Mouse (Mus musculus): ENCODE measurements around the gene Tmem208. TPM values are rescaled to one million over a fixed set of nuclear protein-coding genes. Genes with fewer than 3 reads are reported as not detected.
"Not testable (repeated sequence)": the region's sequence is repeated elsewhere in the genome, so short reads cannot be mapped to it uniquely, and the experiment has no call there.

The Tmem208 gene
- polyA plus RNA-seq, 1 experiment from 2014 or later, result 150 TPM

DNA sequence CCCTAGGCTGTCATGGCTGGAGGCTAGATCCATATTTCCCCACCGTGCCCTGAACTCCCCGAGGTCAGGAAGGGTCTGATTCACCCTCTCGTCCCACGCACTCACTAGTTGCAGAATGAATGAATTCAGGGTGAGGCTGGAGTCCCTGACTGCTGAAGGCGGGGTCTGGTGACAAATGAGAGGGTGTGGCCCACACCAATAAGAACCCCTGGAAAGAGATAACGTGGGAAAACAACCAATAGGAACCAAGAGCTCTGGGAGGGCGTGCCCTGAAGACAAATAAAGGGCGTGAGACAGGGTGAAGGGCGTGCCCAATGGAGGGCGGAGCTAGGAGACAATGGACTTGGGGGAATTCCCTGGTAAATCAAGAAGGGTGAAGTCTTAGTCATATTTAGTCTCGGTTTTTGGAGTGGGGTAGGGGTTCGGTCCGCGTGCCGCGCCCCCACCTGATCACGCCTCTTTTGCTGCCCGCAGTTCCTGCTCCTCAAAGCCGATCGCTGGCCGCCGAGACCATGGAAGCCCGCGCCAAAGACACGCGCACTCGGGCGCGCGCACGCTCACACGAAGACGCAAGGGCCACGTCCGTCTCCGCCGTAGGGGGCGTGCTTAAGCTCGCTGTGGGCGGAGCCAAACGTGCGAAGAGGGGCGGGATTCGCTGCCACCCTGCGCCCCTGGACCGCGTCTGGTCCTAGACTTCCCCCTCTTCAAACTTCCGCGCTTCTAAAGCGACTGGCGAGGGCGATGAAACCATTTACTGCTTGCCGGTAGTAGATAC lies 37.0 kb upstream of the Tmem208 start:
- Histone ChIP-seq H3K9me3 (ENCODE audit: control insufficient read depth, low read length) (no peaks in the 10 kb centered on the region), H3K4me2 (ENCODE audit: low read depth, low read length) (peak overlapping the region; percentile 78), H3K4me1 (ENCODE audit: control insufficient read depth, insufficient read depth, low read length) (peaks cover 23% of the 10 kb centered on the region), H3K36me3 (ENCODE audit: control insufficient read depth, insufficient read depth, low read length) (peaks cover 10% of the 10 kb centered on the region; the same call in 1 of the 2 replicates), H3K27me3 (ENCODE audit: control insufficient read depth, insufficient read depth, low read length) (no peaks in the 10 kb centered on the region), H3K9ac (replicated peaks; ENCODE audit: low read depth, low read length) (peak overlapping the region; percentile 44), H3K27ac (ENCODE audit: low read depth, low read length) (peak overlapping the region; percentile 82), H3K4me3 (ENCODE audit: low read depth, low read length) (peak overlapping the region; percentile 38)
- WGBS, result under 1% methylated on average over 53 of the region's 53 CpGs
- ATAC-seq (ENCODE audit: low read depth), result peak; percentile 93

DNA sequence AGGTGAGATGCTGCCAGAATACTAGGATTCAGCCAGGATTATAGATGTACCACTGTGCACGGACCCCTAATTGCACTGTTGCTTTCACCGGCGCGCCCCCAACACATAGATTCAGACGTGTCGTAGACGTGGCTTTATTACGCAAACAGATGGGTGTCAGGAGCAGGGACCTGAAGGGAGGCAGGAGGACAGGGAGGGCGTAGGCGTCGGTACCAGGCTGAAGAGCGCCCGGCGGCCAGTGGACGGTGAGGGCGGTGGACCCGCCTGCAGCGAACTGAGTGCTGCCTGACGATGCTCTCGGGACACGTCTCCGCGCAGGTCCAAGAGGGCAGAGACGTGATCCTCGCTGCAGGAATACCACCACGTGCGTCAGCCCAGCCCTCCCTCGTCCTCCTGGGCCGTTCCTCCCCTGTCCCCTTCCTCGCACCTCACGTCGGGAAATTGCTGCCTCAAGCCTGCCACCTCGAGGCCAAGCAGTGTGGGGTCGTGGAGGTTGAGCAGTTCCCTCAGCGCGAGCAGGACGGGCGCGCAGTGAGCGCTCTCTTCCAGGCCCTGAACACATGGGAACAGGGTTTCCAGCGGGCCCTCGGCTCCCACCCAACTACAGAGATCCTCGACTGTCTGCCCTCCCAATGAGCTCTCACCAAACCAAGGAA lies 36.2 kb upstream of the Tmem208 start, which contains the start of gene 4931428F04Rik:
Gene 4931428F04Rik, minus strand, starts transcription at position 60 of the 656 bp plus-strand sequence.
- Histone ChIP-seq H3K27me3 (ENCODE audit: control insufficient read depth, insufficient read depth, low read length) (no peaks in the 10 kb centered on the region), H3K27ac (ENCODE audit: low read depth, low read length) (peak within 1 kb of the TSS; percentile 82), H3K9ac (replicated peaks; ENCODE audit: low read depth, low read length) (peak within 1 kb of the TSS; percentile 44), H3K4me3 (ENCODE audit: low read depth, low read length) (peak within 1 kb of the TSS; percentile 38), H3K4me1 (ENCODE audit: control insufficient read depth, insufficient read depth, low read length) (peaks cover 23% of the 10 kb centered on the region), H3K4me2 (ENCODE audit: low read depth, low read length) (peak within 1 kb of the TSS; percentile 78), H3K36me3 (ENCODE audit: control insufficient read depth, insufficient read depth, low read length) (peaks cover 5% of the 10 kb centered on the region; the same call in 1 of the 2 replicates), H3K9me3 (ENCODE audit: control insufficient read depth, low read length) (no peaks in the 10 kb centered on the region)
- peak; percentile 23 for ATAC-seq (ENCODE audit: low read depth)
- 2% methylated on average over 42 of the region's 43 CpGs for WGBS

DNA sequence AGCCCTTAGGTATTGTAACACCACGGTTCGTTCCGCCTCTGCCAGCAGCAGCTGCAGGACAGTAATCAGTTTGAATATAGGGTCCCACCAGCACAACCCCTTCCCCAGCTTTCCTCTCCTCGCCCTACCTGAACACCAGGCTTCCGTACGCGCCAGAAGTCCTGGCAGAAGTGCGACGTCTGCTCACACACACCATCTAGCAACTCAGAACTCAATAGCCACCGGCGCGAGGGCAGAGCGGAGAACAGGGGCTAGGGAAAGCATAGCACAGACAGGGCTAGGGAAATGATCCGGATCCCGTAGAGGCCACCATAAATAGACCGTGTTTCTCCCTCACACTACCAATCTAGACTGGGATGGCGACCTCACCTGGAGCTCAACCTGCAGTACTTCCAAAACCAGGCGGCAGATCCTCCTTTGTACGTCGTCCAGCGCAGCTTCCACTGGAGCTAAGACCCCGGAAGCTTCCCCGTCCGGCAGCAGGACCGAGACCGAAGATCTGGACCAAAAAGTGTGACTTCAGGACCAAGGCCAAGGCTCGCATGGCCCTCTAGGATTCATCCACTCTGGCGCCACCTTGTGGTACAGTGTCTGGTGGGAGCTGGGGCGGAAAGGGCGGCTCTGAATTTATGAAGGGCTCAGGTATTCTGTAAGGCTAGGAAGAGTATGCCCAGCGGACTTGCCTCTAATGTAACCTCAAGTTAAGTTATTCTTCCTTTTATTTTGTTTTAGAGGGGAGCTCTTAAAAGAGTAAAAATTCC lies 35.4 kb upstream of the Tmem208 start:
- no peaks in the 10 kb centered on the region for H3K27me3 ChIP-seq (ENCODE audit: control insufficient read depth, insufficient read depth, low read length)
- no peaks in the 10 kb centered on the region for H3K9me3 ChIP-seq (ENCODE audit: control insufficient read depth, low read length)
- H3K4me2 ChIP-seq (ENCODE audit: low read depth, low read length), result peak overlapping the region; percentile 78
- peaks cover 23% of the 10 kb centered on the region for H3K4me1 ChIP-seq (ENCODE audit: control insufficient read depth, insufficient read depth, low read length)
- no peak overlapping the region for H3K27ac ChIP-seq (ENCODE audit: low read depth, low read length)
- H3K4me3 ChIP-seq (ENCODE audit: low read depth, low read length), result peak overlapping the region; percentile 38; the same call in 1 of the 2 replicates
- WGBS, result 7% methylated on average over 31 of the region's 31 CpGs
- H3K36me3 ChIP-seq (ENCODE audit: control insufficient read depth, insufficient read depth, low read length), result no peaks in the 10 kb centered on the region
- no peak for ATAC-seq (ENCODE audit: low read depth)
- no peak overlapping the region for H3K9ac ChIP-seq (replicated peaks; ENCODE audit: low read depth, low read length)

GRCm38 (mm10) chr8:105291364-105291763 lies 34.8 kb upstream of the Tmem208 start:
- not testable (repeated sequence) for H3K4me2 ChIP-seq (ENCODE audit: low read depth, low read length)

GRCm38 (mm10) chr8:105291802-105292201 lies 34.4 kb upstream of the Tmem208 start:
- peaks cover 21% of the 10 kb centered on the region for H3K4me1 ChIP-seq (ENCODE audit: control insufficient read depth, insufficient read depth, low read length)
- H3K4me2 ChIP-seq (ENCODE audit: low read depth, low read length); H3K36me3 ChIP-seq (ENCODE audit: control insufficient read depth, insufficient read depth, low read length); ATAC-seq (ENCODE audit: low read depth); H3K27me3 ChIP-seq (ENCODE audit: control insufficient read depth, insufficient read depth, low read length); H3K4me3 ChIP-seq (ENCODE audit: low read depth, low read length); H3K9ac ChIP-seq (replicated peaks; ENCODE audit: low read depth, low read length); H3K9me3 ChIP-seq (ENCODE audit: control insufficient read depth, low read length); H3K27ac ChIP-seq (ENCODE audit: low read depth, low read length): not testable (repeated sequence)
- WGBS, result 75% methylated on average over 3 of the region's 3 CpGs

More at GRCm38 (mm10) chr8:105291364-105291763, 34.8 kb upstream of the Tmem208 start:
- not testable (repeated sequence) for H3K36me3 ChIP-seq (ENCODE audit: control insufficient read depth, insufficient read depth, low read length); H3K9ac ChIP-seq (replicated peaks; ENCODE audit: low read depth, low read length); H3K27me3 ChIP-seq (ENCODE audit: control insufficient read depth, insufficient read depth, low read length); ATAC-seq (ENCODE audit: low read depth); H3K4me3 ChIP-seq (ENCODE audit: low read depth, low read length); H3K27ac ChIP-seq (ENCODE audit: low read depth, low read length); H3K9me3 ChIP-seq (ENCODE audit: control insufficient read depth, low read length)
- WGBS, result 85% methylated on average over 8 of the region's 8 CpGs
- peaks cover 23% of the 10 kb centered on the region for H3K4me1 ChIP-seq (ENCODE audit: control insufficient read depth, insufficient read depth, low read length)

DNA sequence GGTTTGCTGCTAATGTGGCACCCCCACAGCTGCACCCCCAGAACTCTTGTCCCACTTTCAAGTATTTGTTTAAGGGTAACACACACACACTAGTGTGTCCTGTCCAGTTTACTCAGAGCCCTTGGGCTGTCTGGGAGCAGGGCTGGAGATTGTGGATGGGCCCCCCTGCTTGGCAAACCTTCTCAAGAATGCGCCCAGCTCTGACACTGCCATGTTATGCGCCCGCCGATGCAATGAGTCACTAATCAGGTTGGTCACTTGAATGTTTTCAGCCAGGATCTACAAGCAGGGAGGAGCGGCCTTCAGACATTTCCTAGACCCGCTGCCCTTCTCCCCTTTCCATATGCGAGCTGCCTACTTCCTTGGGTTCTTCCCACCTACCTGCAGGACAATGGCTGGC lies 33.7 kb upstream of the Tmem208 start:
- Histone ChIP-seq H3K4me3 (ENCODE audit: low read depth, low read length) (no peak overlapping the region), H3K4me1 (ENCODE audit: control insufficient read depth, insufficient read depth, low read length) (peaks cover 14% of the 10 kb centered on the region), H3K36me3 (ENCODE audit: control insufficient read depth, insufficient read depth, low read length) (no peaks in the 10 kb centered on the region), H3K27ac (ENCODE audit: low read depth, low read length) (no peak overlapping the region), H3K4me2 (ENCODE audit: low read depth, low read length) (no peak overlapping the region), H3K9me3 (ENCODE audit: control insufficient read depth, low read length) (no peaks in the 10 kb centered on the region), H3K9ac (replicated peaks; ENCODE audit: low read depth, low read length) (no peak overlapping the region), H3K27me3 (ENCODE audit: control insufficient read depth, insufficient read depth, low read length) (no peaks in the 10 kb centered on the region)
- 88% methylated on average over 7 of the region's 7 CpGs for WGBS
- ATAC-seq (ENCODE audit: low read depth), result no peak

DNA sequence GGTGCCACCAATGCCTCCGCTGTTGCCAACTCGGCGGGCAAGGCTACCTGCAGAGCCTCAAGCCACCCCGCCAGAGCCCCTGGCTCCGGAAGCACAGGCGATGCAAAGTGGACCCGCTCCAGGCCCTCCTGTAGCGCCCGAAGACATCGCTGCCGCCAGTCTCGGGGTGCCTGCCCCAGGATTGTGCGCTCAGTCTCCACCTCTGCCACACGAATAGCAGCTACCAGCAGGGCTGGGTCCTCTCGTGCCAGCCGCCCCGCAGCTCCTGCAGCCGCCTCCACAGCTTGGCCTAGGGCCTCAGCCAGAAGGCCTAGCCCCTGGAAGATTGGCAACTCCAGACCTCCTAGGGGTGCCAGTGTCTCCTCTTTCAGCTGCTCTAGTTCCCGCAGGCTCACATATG lies 32.7 kb upstream of the Tmem208 start:
- H3K27me3 ChIP-seq (ENCODE audit: control insufficient read depth, insufficient read depth, low read length), result no peaks in the 10 kb centered on the region
- no peak overlapping the region for H3K4me3 ChIP-seq (ENCODE audit: low read depth, low read length)
- peaks cover 17% of the 10 kb centered on the region for H3K4me1 ChIP-seq (ENCODE audit: control insufficient read depth, insufficient read depth, low read length)
- H3K4me2 ChIP-seq (ENCODE audit: low read depth, low read length), result no peak overlapping the region
- H3K36me3 ChIP-seq (ENCODE audit: control insufficient read depth, insufficient read depth, low read length), result no peaks in the 10 kb centered on the region
- no peak for ATAC-seq (ENCODE audit: low read depth)
- no peak overlapping the region for H3K27ac ChIP-seq (ENCODE audit: low read depth, low read length)
- no peak overlapping the region for H3K9ac ChIP-seq (replicated peaks; ENCODE audit: low read depth, low read length)
- no peaks in the 10 kb centered on the region for H3K9me3 ChIP-seq (ENCODE audit: control insufficient read depth, low read length)
- WGBS, result 76% methylated on average over 19 of the region's 19 CpGs

DNA sequence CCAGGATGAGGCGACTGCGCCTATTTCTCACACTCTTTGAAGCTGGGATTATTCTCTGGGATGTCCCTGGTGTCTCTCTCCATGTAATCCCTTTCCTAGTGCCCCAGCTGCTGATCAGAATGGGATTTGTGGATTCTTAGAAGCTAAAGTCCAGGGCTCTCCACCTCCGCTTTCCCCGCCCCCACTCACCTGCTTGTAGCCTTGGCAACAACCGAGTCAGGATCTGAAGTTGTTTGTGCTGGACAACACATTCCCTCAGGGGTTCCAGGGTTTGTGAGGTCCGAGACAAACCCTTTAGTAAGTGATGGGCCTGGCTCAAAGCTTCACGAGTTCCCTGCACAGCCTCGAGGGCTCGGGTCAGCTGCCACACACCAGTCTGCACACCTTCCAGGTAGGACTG lies 31.4 kb upstream of the Tmem208 start:
- no peak for ATAC-seq (ENCODE audit: low read depth)
- peak overlapping the region; percentile 27; the same call in 1 of the 2 replicates for H3K4me2 ChIP-seq (ENCODE audit: low read depth, low read length)
- 76% methylated on average over 9 of the region's 9 CpGs for WGBS
- no peaks in the 10 kb centered on the region for H3K9me3 ChIP-seq (ENCODE audit: control insufficient read depth, low read length)
- H3K4me1 ChIP-seq (ENCODE audit: control insufficient read depth, insufficient read depth, low read length), result peaks cover 22% of the 10 kb centered on the region
- H3K27me3 ChIP-seq (ENCODE audit: control insufficient read depth, insufficient read depth, low read length), result no peaks in the 10 kb centered on the region
- peaks cover 2% of the 10 kb centered on the region; the same call in 1 of the 2 replicates for H3K36me3 ChIP-seq (ENCODE audit: control insufficient read depth, insufficient read depth, low read length)
- no peak overlapping the region for H3K4me3 ChIP-seq (ENCODE audit: low read depth, low read length)
- no peak overlapping the region for H3K27ac ChIP-seq (ENCODE audit: low read depth, low read length)
- no peak overlapping the region for H3K9ac ChIP-seq (replicated peaks; ENCODE audit: low read depth, low read length)

Data from neural tube, embryonic 14.5 days (tissue).